Mouse (Mus musculus) layer of hippocampus, adult 8-10 months (tissue): Measurements from ENCODE around the gene Klf16. TPM values are rescaled to one million over a fixed set of nuclear protein-coding genes. Genes with fewer than 3 reads are reported as not detected.

Experiments
- DNase-seq, 2 experiments: peaks; one replicate each; pipeline ENCODE4 v3.0.0; 2022; ENCODE audit warnings: low spot score in 2 of 2
- total RNA-seq, 4 experiments: library from RNA; stranded (reverse); gene quantifications; 2 replicates each; pipeline ENCODE4 v1.2.4; 2022

Gene Klf16
- total RNA-seq, 4 experiments from 2014 or later = 47.5 to 51.9 (median 49.3) TPM

DNA sequence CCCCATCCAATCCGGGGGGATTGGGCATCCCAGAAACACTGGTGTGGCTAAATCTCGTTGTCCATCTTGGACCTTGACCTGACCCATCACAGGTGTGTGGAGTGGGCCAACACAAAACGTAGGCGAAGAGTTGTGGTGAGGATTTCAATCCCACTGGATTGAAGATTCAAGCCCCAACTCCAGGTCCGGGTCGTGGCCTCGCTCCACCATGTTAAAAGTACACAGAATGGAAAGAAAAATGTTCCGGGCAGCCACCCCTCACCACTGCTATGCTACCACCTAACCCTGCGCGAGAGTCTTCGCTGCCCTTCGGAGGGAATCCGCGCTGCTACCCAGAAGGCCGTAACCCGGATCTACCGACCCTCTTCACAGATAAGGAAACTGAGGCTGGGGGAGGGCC is 1.2 kb downstream of the Klf16 start:
- no peak for DNase-seq

- no peak for DNase-seq
Observed at GRCm38 (mm10) chr10:80574896-80575295, 2.2 kb downstream of the Klf16 start.

- DNase-seq = no peak
Observed at GRCm38 (mm10) chr10:80573944-80574343, 3.2 kb downstream of the Klf16 start.

DNA sequence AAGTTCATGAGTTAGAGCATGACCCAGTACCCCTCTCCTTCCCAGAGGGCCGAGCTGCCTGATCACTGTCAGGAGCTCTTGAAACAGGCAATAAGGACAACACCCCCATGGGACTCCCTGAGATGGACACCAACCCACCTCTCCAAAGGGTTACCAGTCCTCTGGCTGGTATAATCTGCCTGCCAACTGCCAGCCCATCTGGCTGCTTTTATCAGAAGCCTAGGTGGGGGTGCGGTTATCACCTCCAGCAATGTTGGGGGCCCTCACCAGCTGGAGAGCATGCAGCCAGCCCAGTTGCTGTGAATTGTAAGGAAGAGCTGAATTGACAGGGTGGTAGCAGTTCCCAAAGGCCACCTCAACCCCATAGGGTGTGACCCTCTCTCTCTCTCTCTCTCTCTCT is 4.6 kb downstream of the Klf16 start:
- no peak for DNase-seq

GRCm38 (mm10) chr10:80570871-80571836 is 6.0 kb downstream of the Klf16 start:
- DNase-seq = no peak

DNA sequence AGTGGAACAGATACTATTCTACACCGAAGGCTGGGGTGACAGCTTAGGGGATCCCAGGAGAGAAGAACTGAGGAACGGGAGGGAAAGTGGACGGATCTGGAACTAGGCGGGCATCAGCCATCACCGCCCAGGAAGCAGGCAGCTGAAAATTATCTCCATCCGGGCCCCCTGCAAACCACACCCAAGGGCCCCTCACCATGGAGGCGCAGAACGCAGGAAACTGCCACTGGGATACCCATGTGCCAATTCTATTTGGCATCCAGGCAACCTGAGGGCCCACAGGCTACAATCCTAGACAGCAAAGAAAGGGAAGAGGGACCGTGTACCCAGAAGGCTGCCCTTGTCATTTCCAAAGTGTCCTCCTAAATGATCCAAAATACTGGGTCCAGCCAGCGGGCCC is 6.7 kb downstream of the Klf16 start:
- no peak for DNase-seq

- no peak for DNase-seq
Observed at GRCm38 (mm10) chr10:80569664-80570066, 7.5 kb downstream of the Klf16 start.

GRCm38 (mm10) chr10:80568876-80569275 is 8.2 kb downstream of the Klf16 start:
- no peak for DNase-seq

GRCm38 (mm10) chr10:80566375-80567092 is 10.6 kb downstream of the Klf16 start:
- DNase-seq = peak in 1 of 2 experiments; percentile 90

GRCm38 (mm10) chr10:80561116-80561944 is 15.8 kb downstream of the Klf16 start, which contains the start of gene Rexo1:
Rexo1 (minus strand) TSS chr10:80561560.
- peak; percentile 88 to 95 for DNase-seq

DNA sequence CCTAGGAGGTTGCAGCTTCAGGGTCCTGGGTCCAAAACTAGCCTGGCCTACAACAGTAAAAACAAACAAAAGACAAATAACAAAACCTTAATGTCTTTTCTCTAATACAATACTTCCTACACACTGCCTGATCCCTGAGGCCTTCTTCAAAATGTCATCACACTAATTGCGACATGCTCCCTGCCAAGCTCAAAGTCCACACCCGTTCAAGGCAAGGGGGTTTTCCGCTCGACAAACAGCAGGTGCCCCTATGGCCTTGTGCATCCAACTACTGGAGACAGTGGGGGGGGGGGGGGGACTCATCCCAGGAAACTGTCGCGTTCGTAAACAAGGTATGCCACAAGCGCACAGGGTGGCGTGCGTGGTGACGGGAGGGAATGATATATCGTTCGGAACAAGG is 16.5 kb downstream of the Klf16 start:
- DNase-seq = no peak

DNA sequence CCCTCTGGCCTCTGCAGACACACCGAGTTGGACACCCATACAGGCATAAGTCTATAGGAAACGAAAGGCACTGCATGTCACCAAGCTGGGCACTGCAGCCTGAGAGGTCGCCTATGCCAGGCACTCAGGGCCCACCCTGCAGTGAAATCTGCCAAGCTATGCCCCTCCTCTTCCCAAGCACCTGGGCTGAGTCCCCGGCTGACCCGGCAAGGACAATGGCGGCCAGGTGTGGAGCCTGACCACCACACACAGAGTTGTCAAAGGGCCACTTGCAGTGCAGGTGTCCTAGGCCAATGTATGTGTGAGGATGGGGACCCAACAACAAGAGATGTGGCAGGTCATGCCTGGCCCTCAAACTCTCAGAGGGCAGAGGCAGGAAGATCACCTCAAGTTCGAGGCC is 17.7 kb downstream of the Klf16 start:
- no peak for DNase-seq

DNA sequence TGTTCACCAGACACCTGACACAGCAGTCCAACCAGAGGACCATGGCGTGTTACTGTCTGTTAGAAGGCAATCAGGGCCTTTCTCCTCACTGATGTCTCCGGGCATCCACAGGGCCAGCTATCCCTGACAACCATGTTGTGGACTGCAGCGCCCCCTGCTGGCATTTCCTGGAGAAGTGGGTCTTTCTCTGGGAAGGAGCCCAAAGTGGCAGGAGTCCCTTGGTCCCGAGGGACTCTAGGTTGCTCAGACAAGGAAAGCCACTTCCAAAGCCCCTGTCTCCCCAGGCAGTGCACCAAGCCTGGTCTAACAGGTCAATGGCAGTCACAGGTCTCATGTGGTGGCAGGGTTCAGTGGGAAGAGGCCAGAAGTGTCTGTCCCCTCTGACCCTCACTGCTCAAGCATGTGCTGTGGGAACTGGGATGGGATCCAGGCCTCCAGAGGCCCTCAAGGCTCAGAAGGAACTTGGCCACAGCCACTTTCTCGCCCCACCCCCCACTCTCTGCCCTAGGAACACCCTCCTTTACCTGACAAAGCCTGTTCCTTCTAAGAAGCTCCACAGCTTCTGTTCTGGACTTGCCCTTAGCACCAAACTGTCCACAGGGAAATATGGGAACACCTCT is 19.7 kb downstream of the Klf16 start:
- DNase-seq = peak in 1 of 2 experiments; percentile 73

DNA sequence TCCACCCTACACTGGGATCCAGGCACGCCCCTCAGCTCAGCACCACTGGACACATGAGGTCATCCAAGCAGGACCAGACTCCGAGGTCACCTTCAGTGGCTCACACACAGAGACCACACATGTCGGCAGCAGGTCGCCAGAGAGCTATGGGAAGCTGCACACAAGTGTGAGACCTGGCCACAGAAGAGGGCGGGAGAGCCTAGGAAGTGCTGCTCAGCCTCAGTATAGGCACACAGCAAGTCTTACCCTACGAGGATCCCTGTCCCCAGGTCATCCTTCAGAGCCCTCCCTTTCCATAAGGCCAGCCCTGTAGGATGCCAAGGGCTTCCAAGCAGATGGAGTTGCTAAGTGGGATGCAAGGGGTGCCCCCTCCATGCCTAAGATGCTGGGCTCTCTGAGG is 23.1 kb downstream of the Klf16 start:
- no peak for DNase-seq

- DNase-seq = no peak
Observed at GRCm38 (mm10) chr10:80553575-80553974, 23.5 kb downstream of the Klf16 start.

GRCm38 (mm10) chr10:80552364-80552763 is 24.8 kb downstream of the Klf16 start:
- no peak for DNase-seq

DNA sequence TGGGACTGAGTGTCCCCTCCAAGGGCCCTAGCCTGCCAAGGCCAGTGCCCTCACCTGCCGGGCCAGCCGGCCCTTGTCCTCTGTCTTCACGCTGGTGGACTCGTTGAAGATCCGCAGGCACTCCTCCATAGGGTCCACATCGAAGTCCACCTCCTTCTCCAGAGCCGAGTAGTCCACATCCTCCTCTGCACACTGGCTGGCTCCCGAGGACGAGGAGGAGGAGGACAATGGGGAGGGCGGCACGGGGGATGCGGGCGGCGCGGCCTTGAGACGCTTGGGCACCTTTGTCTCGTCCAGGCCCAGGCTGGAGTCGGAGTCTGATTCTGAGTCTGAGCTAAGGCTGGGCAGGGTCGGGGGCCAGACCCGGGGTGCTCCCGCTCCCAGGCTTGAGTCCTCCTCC is 27.8 kb downstream of the Klf16 start:
- DNase-seq = no peak

GRCm38 (mm10) chr10:80548428-80549006 is 28.6 kb downstream of the Klf16 start:
- peak in 1 of 2 experiments; percentile 44 for DNase-seq

GRCm38 (mm10) chr10:80547539-80547938 is 29.6 kb downstream of the Klf16 start:
- DNase-seq = no peak

DNA sequence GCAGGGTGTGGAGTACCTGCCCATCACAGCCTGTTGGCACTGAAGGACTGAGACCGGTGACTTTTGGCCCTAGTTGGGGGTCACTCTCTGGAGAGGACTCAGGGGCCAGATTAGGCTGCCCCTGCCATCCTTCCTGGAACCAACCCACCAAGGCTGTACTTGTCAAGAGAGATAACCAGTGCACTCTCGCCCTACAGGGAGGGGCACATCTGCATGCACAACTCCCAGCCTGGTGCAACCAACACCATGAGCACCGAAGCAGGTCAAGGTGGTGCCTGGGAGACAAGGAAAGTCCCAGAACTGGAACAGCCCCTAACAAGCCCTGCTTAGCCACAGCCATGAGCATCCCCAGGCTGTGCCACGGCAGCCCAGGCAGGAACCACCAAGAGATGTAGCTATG is 30.2 kb downstream of the Klf16 start:
- DNase-seq = no peak

GRCm38 (mm10) chr10:80545590-80545989 is 31.5 kb downstream of the Klf16 start:
- DNase-seq = no peak
